Mouse (Mus musculus) limb, embryonic 14.5 days (tissue): ENCODE measurements around the gene Fabp6. TPM values are rescaled to one million over a fixed set of nuclear protein-coding genes. Genes with fewer than 3 reads are reported as not detected.

ENCODE experiments used
- ATAC-seq: fragments of 200-750 bp; cut with Nextera tagmentation; 2 replicates; pipeline ENCODE4 v1.8.0; 2017; ENCODE audit warnings: low read depth, moderate number of reproducible peaks, moderate TSS enrichment; ENCODE audit not compliant: low FRiP score
- DNase-seq: peaks from one replicate; pipeline ENCODE4 v3.0.0-alpha.2; 2015; ENCODE audit warnings: low spot score
- H3K27ac ChIP-seq: fragments of 300-500 bp; sonication (generic); replicated peaks from 2 replicates; pipeline ENCODE4 v1.5.1; 2014; ENCODE audit warnings: low read depth, mild to moderate bottlenecking, low read length, moderate library complexity, mixed read lengths
- H3K27me3 ChIP-seq: fragments of 300-500 bp; sonication (generic); 2 replicates; pipeline ENCODE4 v1.6.1; 2014; ENCODE audit warnings: low read length, mixed read lengths; ENCODE audit not compliant: control insufficient read depth, insufficient read depth
- H3K36me3 ChIP-seq: fragments of 300-500 bp; sonication (generic); 2 replicates; pipeline ENCODE4 v1.6.1; 2014; ENCODE audit warnings: mild to moderate bottlenecking, low read length, moderate library complexity, mixed read lengths; ENCODE audit not compliant: control insufficient read depth, insufficient read depth
- H3K4me1 ChIP-seq: fragments of 300-500 bp; sonication (generic); 2 replicates; pipeline ENCODE4 v1.6.1; 2014; ENCODE audit warnings: antibody characterized with exemption, low read length, mixed read lengths; ENCODE audit not compliant: control insufficient read depth, insufficient read depth
- H3K4me2 ChIP-seq: fragments of 300-500 bp; sonication (generic); replicated peaks from 2 replicates; pipeline ENCODE4 v1.6.1; 2014; ENCODE audit warnings: low read depth, mild to moderate bottlenecking, low read length, moderate library complexity; ENCODE audit not compliant: severe bottlenecking
- H3K4me3 ChIP-seq: fragments of 300-500 bp; sonication (generic); replicated peaks from 2 replicates; pipeline ENCODE4 v1.5.1; 2014; ENCODE audit warnings: low read length
- H3K9ac ChIP-seq: fragments of 300-500 bp; sonication (generic); 2 replicates; pipeline ENCODE4 v1.6.1; 2014; ENCODE audit warnings: mild to moderate bottlenecking, low read depth, low read length, moderate library complexity; ENCODE audit not compliant: severe bottlenecking
- H3K9me3 ChIP-seq: fragments of 300-500 bp; sonication (generic); 2 replicates; pipeline ENCODE4 v1.6.1; 2016; ENCODE audit warnings: low read length; ENCODE audit not compliant: control insufficient read depth
- POLR2A ChIP-seq: fragments of 200-500 bp; IDR thresholded peaks from 2 replicates; pipeline ENCODE4 v1.8.0; 2012; ENCODE audit warnings: inconsistent platforms, mild to moderate bottlenecking, moderate library complexity, borderline replicate concordance; ENCODE audit not compliant: insufficient read depth, insufficient read length; ENCODE audit errors: extremely low read depth
- WGBS: fragments of 180-500 bp; shearing (Covaris S2); extraction: QIAGEN DNeasy Blood & Tissue Kit; methylation state at CpG from one replicate; pipeline ENCODE4 v1.1.7; 2014; 5-methylcytosine and 5-hydroxymethylcytosine counted together
- polyA plus RNA-seq, 2 experiments: library from polyadenylated mRNA; depleted of rRNA in 1 of 2; stranded (reverse) in 1 of 2; unstranded in 1 of 2; fragments of >200 nt; fragmentation: Nextera tagmentation in 1 of 2; extraction: Ambion mirVana in 1 of 2; gene quantifications; 2 replicates each; pipeline versions ENCODE4 v1.2.1 to v1.2.3; 2012 to 2014

The Fabp6 gene
- polyA plus RNA-seq, 2 experiments: not detected

DNA sequence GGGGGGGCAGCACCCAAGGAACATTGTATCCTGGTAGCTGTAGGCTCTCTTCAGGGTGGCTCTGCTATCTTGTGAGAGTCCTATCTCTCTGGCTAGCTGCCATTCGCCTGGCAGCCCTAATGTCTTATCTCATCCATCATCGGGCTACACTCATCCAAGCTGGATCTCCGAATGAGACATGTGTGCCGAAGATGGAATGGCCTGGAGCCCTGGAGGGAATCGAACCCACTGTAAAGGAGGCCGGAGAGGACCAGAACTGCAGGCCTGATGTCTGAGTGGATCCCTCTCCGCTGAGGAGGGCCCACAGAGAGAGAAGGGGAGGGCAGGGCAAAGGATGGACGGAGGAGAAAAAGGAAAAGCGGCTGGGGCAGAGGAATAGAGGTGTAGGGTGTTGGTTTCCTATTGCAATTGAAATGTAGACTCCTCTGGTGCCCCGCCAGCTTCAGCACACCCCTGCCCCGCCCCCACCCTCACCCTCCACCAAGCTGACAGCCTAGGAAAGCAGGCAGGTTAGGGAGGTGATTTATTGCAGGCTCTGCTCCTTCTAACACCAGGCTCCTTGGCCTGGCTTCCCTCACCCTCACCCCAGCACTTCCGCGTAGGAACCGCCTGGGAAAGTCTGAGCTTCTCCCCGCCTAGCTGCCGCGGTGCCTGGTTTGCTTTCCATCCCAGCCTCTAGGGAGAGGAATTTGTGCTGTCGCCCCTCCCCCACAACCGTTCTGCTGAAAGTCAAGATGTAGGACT, 32.5 kb upstream of the Fabp6 start:
- H3K9me3 ChIP-seq: no peaks in the 10 kb centered on the region
- no peak for TF ChIP-seq POLR2A
- peak; percentile 73 for ATAC-seq
- H3K9ac ChIP-seq: 0 out of 2 replicates have a peak overlapping the region, but pooled peaks have one; percentile 21
- peaks cover 7% of the 10 kb centered on the region for H3K4me1 ChIP-seq
- H3K27ac ChIP-seq: peak overlapping the region; percentile 26; the same call in 1 of the 2 replicates
- H3K36me3 ChIP-seq: no peaks in the 10 kb centered on the region
- no peaks in the 10 kb centered on the region for H3K27me3 ChIP-seq
- H3K4me2 ChIP-seq: peak overlapping the region; percentile 31
- WGBS: 19% methylated on average over 19 of the region's 19 CpGs
- no peak overlapping the region for H3K4me3 ChIP-seq
- DNase-seq: peak; percentile 68

DNA sequence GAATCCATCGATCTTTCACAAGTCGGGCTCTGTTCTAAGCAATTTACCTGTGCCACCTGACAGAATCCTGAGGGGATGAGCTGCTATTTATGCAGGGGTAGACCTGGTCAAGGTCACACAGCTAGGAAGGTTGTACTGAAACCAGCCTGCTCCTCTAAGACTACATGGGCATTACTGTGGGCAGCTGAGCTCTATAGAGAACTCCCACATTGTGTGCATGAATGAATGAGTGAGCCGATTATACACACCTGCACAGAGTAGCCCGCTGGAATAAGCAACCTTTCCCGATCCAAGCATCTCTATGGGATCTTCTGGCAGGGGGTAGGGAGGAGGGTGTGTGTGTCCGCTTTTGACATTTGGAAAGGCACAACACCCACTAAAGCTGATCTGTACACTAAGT, 31.8 kb upstream of the Fabp6 start:
- 78% methylated on average over 6 of the region's 6 CpGs for WGBS
- Histone ChIP-seq H3K27ac (no peak overlapping the region), H3K36me3 (no peaks in the 10 kb centered on the region), H3K27me3 (no peaks in the 10 kb centered on the region), H3K4me1 (peaks cover 7% of the 10 kb centered on the region), H3K9ac (no peak overlapping the region), H3K9me3 (no peaks in the 10 kb centered on the region), H3K4me2 (no peak overlapping the region), H3K4me3 (no peak overlapping the region)
- no peak for TF ChIP-seq POLR2A
- ATAC-seq (no peak), DNase-seq (no peak)

DNA sequence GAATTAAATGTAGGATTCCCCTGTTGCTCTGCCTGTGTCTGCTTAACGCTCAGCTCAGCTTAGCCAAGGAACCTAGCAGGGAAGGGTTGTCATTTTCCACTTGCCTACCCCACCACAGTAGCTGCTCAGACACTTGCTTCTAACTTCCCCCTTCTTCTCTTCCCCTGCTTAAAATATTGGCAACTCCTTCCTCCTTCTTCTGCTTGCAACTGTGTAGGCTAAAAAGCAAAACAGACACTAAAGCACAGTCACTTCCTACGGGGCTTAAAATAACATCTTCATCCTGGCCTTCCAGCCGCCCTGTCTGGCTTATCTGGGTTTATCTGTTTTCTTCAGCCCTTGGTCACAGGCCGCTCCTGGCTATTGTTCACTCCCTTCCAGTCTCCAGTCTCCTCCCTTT, 31.2 kb upstream of the Fabp6 start:
- 51% methylated on average over 4 of the region's 4 CpGs for WGBS

DNA sequence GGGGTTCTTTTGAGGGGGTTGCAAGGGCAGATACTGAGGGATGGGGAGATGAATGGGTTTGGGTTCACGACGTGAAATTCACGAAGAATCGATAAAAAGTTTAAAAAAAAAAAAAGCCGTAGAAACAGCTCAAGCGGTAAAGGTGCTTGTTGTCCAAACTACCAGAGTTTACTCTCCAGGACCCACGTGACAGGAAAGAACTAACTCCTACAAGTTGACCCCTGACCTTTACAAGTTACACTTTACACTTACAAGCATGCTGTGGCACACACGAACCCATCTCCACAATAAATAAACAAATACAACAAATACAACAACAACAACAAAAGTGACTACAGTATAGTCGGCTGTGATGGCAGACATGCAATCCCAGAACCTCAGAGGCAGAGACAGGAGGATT, 30.3 kb upstream of the Fabp6 start:
- WGBS: 85% methylated on average over 9 of the region's 9 CpGs

More for the DNA sequence above, 31.2 kb upstream of the Fabp6 start:
- Histone ChIP-seq H3K4me2 (no peak overlapping the region), H3K9me3 (no peaks in the 10 kb centered on the region), H3K9ac (no peak overlapping the region), H3K36me3 (no peaks in the 10 kb centered on the region), H3K4me1 (peaks cover 7% of the 10 kb centered on the region), H3K4me3 (no peak overlapping the region), H3K27me3 (no peaks in the 10 kb centered on the region), H3K27ac (no peak overlapping the region)
- ATAC-seq (no peak), DNase-seq (no peak)
- no peak for TF ChIP-seq POLR2A

DNA sequence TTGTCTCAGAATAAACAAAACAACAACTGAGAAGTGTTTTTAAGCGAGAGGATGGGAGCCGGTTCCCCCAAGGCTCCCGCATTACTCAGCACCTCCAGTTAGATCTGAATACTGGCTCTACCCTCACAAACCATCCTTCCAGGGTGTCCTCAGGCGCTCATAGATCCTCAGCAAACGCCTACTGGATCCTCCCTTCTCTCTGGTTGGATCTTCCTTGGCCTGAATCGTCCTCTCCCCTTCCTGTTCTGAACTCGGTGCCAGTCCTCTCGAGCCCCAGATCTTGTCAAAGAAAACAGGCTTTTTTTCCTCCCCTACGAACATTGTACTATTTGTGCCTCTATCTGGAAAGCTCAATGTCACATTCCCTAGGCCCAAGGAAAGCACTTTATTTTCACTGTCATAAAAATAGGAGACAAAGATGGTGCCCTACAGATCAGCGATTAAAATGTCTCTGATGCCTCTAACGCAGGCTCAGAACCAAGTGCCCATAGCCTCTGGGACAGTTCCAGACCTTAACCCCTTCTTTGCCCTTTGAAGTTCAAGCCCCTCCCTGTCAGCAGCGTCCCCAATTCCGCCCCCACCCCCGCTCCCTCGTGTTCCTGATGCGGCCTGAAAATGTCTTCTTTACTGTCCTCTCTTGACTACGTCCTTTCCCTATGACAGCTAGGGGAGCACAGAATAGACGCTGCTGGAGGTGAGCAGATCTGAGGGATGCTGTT, 25.7 kb upstream of the Fabp6 start:
- Histone ChIP-seq H3K27ac (peak overlapping the region; percentile 52; the same call in 1 of the 2 replicates), H3K27me3 (no peaks in the 10 kb centered on the region), H3K9ac (no peak overlapping the region), H3K4me3 (peak overlapping the region; percentile 18; the same call in 1 of the 2 replicates), H3K36me3 (no peaks in the 10 kb centered on the region), H3K4me1 (peaks cover 15% of the 10 kb centered on the region), H3K4me2 (peak overlapping the region; percentile 51), H3K9me3 (no peaks in the 10 kb centered on the region)
- TF ChIP-seq POLR2A: no peak
- 32% methylated on average over 18 of the region's 18 CpGs for WGBS
- ATAC-seq: no peak
- DNase-seq: no peak

More for the DNA sequence above, 30.3 kb upstream of the Fabp6 start:
- ATAC-seq (no peak), DNase-seq (no peak)
- H3K36me3 ChIP-seq: no peaks in the 10 kb centered on the region
- no peak overlapping the region for H3K27ac ChIP-seq
- H3K4me2 ChIP-seq: no peak overlapping the region
- H3K27me3 ChIP-seq: no peaks in the 10 kb centered on the region
- H3K4me1 ChIP-seq: peaks cover 15% of the 10 kb centered on the region
- TF ChIP-seq POLR2A: no peak
- no peaks in the 10 kb centered on the region for H3K9me3 ChIP-seq
- no peak overlapping the region for H3K4me3 ChIP-seq
- H3K9ac ChIP-seq: no peak overlapping the region
